Mouse (Mus musculus) neural tube, embryonic 11.5 days (tissue): ENCODE measurements around the gene Lamp1. TPM values are rescaled to one million over a fixed set of nuclear protein-coding genes. Genes with fewer than 3 reads are reported as not detected.
A peak's percentile ranks its signal among the peaks of the same experiment; 100 is the strongest.

Experiments
- microRNA counts: library from miRNA; unstranded; fragments of <30 nt; microRNA quantifications from one replicate; lab custom pipeline; 2015
- microRNA-seq: library from miRNA; unstranded; fragments of <30 nt; microRNA quantifications from one replicate; pipeline ENCODE4, GENCODE M21; 2016
- polyA plus RNA-seq: library from polyadenylated mRNA; unstranded; fragments of >200 nt; fragmentation: Nextera tagmentation; extraction: Ambion mirVana; gene quantifications from 2 replicates; pipeline ENCODE4 v1.2.1, GENCODE M21; 2014

The Lamp1 gene
- polyA plus RNA-seq, 1 experiment from 2014 or later = 279 TPM

MicroRNAs encoded within 50 kb of the gene (microRNA counts, 519-probe panel; counts per million panel counts)
- 171 counts per million, percentile 57 among the panel's probes with 10 or more counts for microRNA mmu-miR-1968 (lab: Ali Mortazavi, UCI)

Small RNAs within 50 kb of the gene (microRNA-seq; reads per million reads assigned to microRNA genes)
- 12.2 reads per million, percentile 23 among the genes with 10 or more reads in this experiment for gene Mir1968
- gene Mir7065 = not detected

Other genes starting within 250 kb of the Lamp1 start
- gene F7, start 133.1 kb upstream of the Lamp1 start, polyA plus RNA-seq = not detected in 2 replicates
- 0.69 and 0.78 TPM in 2 replicates for gene F10, start 121.9 kb upstream of the Lamp1 start, polyA plus RNA-seq
- 0.09 and 0.18 TPM in 2 replicates for gene Proz, start 98.2 kb upstream of the Lamp1 start, polyA plus RNA-seq
- gene Pcid2, start 53.7 kb upstream of the Lamp1 start, polyA plus RNA-seq = 52.9 and 53.4 TPM in 2 replicates
- gene Cul4a, start 53.5 kb upstream of the Lamp1 start, polyA plus RNA-seq = 90.2 and 99.5 TPM in 2 replicates
- 13.5 and 13.8 TPM in 2 replicates for gene Grtp1, start 41.5 kb downstream of the Lamp1 start, polyA plus RNA-seq
- 0.57 and 0.61 TPM in 2 replicates for gene Adprhl1, start 95.0 kb downstream of the Lamp1 start, polyA plus RNA-seq
- 32.7 and 36.5 TPM in 2 replicates for gene Dcun1d2, start 129.0 kb downstream of the Lamp1 start, polyA plus RNA-seq
- 34.7 and 35.1 TPM in 2 replicates for gene Tmco3, start 129.0 kb downstream of the Lamp1 start, polyA plus RNA-seq
- 191 TPM in 2 replicates for gene Tfdp1, start 179.6 kb downstream of the Lamp1 start, polyA plus RNA-seq
- not detected in 2 replicates for gene Atp4b, start 237.7 kb downstream of the Lamp1 start, polyA plus RNA-seq
- 0.04 TPM in 1 of 2 replicates, not detected in the other for gene Grk1, start 245.9 kb downstream of the Lamp1 start, polyA plus RNA-seq